Mouse (Mus musculus): ENCODE data around the gene Tspan1.

The Tspan1 gene

GRCm38 (mm10) chr4:116167404-116167803, at the start of gene Tspan1:
Gene Tspan1, minus strand, starts transcription at chr4:116167601.
- no peak for ATAC-seq (ENCODE audit: low TSS enrichment)

GRCm38 (mm10) chr4:116217046-116217445, 49.6 kb upstream of the Tspan1 start:
- ATAC-seq (ENCODE audit: low TSS enrichment), result no peak

GRCm38 (mm10) chr4:116215895-116216605, 48.6 kb upstream of the Tspan1 start:
- no peak for ATAC-seq (ENCODE audit: low TSS enrichment)

- no peak for ATAC-seq (ENCODE audit: low TSS enrichment)
These were observed 41.5 kb upstream of the Tspan1 start for GRCm38 (mm10) chr4:116208891-116209290.

- ATAC-seq (ENCODE audit: low TSS enrichment), result no peak
These were observed 39.1 kb upstream of the Tspan1 start for GRCm38 (mm10) chr4:116206531-116206930.

- no peak for ATAC-seq (ENCODE audit: low TSS enrichment)
These were observed 37.0 kb upstream of the Tspan1 start for GRCm38 (mm10) chr4:116204422-116204821.

GRCm38 (mm10) chr4:116198422-116198821, 31.0 kb upstream of the Tspan1 start:
- no peak for ATAC-seq (ENCODE audit: low TSS enrichment)

- ATAC-seq (ENCODE audit: low TSS enrichment), result no peak; the same call in 1 of the 2 replicates
These were observed 26.4 kb upstream of the Tspan1 start for GRCm38 (mm10) chr4:116193583-116194383.

GRCm38 (mm10) chr4:116192286-116192835, 25.0 kb upstream of the Tspan1 start:
- ATAC-seq (ENCODE audit: low TSS enrichment), result no peak

- no peak for ATAC-seq (ENCODE audit: low TSS enrichment)
These were observed 17.7 kb upstream of the Tspan1 start for GRCm38 (mm10) chr4:116185083-116185482.

- peak; percentile 84 for ATAC-seq (ENCODE audit: low TSS enrichment)
These were observed 15.3 kb upstream of the Tspan1 start for GRCm38 (mm10) chr4:116182745-116183144.

GRCm38 (mm10) chr4:116182079-116182478, 14.7 kb upstream of the Tspan1 start:
- ATAC-seq (ENCODE audit: low TSS enrichment), result no peak

GRCm38 (mm10) chr4:116177140-116177539, 9.7 kb upstream of the Tspan1 start:
- ATAC-seq (ENCODE audit: low TSS enrichment), result no peak

GRCm38 (mm10) chr4:116176543-116176988, 9.2 kb upstream of the Tspan1 start:
- ATAC-seq (ENCODE audit: low TSS enrichment), result peak; percentile 58

GRCm38 (mm10) chr4:116175711-116176542, 8.5 kb upstream of the Tspan1 start:
- peak; percentile 77 for ATAC-seq (ENCODE audit: low TSS enrichment)

GRCm38 (mm10) chr4:116175136-116175535, 7.7 kb upstream of the Tspan1 start:
- no peak for ATAC-seq (ENCODE audit: low TSS enrichment)

GRCm38 (mm10) chr4:116174466-116175116, 7.2 kb upstream of the Tspan1 start:
- ATAC-seq (ENCODE audit: low TSS enrichment), result peak; percentile 26; the same call in 1 of the 2 replicates

GRCm38 (mm10) chr4:116173752-116174151, 6.4 kb upstream of the Tspan1 start:
- ATAC-seq (ENCODE audit: low TSS enrichment), result no peak

- ATAC-seq (ENCODE audit: low TSS enrichment), result no peak
These were observed 5.7 kb upstream of the Tspan1 start, which contains the start of the genes 1700042G07Rik and Gm49337 for GRCm38 (mm10) chr4:116173072-116173471. Gene 1700042G07Rik, plus strand, starts transcription at chr4:116173372. Gene Gm49337, plus strand, starts transcription at chr4:116173384.

- ATAC-seq (ENCODE audit: low TSS enrichment), result no peak
These were observed 1.9 kb upstream of the Tspan1 start for GRCm38 (mm10) chr4:116169353-116169672.

Measured in frontal cortex, adult (tissue).